Mouse (Mus musculus) embryo, embryonic 11.5 days (tissue): ENCODE results near the gene Khdrbs2.

ENCODE experiments used
- DNase-seq: peaks from one replicate; pipeline ENCODE4 v3.0.0-alpha.2; 2012; ENCODE audit warnings: low read depth, low spot score

Khdrbs2 gene

DNA sequence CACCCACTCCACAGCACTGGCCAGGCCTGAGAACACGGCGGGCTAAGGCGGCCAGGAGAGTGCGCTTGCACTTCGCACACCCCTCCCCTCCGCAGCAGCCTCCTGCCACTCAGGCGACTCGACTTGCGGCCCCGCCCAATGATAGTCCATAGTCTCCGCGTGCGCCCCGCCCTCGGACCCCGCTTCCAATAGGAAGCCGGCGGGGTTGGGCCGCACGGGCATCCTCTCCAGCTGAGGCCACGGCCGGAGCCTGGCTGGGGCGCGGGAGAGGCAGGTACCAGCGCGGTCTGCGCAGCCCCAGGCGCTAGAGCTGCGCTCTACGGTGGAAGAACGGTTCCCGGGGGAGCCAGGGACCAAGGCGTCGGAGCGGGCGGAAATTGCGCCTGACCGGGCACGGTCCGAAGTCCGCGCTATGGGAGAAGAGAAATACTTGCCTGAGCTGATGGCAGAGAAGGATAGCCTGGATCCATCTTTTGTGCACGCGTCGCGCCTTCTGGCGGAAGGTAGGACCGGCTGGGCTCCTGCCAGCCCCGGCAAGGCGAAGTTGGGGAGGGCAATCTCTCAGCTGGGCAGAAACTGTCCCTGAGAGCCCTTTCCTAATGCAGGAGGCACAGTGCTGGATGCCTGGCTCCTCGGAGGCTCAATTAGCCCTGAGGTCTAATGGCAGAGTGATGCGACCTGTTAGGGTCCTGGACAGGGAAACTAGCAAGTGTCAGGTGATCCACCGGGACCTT is at the start of gene Khdrbs2:
TSS of gene Khdrbs2 (plus strand) at position 209 of the 734 bp plus-strand sequence.
- peak; percentile 78 for DNase-seq

DNA sequence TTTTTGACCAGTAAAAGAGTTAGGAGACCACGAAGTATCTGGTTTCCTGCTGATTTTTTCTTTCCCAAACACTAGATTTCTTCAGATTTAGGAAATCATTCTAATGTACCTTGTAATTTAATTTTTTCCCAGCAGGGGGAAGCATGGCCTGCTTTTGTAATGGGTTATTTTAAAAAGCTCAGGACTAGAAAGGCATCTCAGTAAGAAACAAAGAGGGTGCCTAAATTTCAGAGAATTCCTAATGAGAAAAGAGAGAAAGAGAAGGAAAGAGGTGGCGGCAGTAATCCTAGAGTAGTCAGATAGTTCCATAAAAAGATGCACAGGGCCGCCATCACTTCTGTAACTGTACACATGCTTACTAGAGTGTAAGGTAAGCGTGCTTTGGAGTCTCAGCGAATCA is 2.1 kb downstream of the Khdrbs2 start:
- peak; percentile 29 for DNase-seq

DNA sequence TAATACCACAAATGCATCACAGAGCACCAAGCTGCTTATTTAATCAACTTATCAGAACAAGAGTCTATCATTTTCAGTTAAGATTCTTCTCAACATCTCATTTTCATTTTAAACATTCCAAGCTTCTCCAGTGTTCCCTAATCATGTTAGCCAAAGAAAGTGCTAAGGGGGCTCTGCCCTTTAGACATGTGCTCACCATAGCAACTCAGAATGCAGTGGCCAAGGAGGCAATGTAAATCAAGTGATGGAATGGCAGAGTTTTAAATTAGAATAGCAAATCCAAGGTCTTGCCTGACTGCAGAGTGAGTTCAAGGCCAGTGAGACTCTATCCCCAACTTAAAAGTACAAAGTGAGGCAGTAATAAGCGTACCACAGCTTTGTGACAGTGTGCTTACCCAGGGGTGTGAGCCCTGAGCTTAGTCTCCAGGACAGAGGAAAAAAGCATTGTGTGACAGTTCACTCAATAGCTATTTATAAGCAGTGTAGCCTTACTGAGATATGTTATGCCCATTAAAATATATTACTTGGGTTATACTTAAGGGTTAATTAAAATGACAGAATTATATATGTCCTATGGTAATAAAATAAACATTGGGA is 27.2 kb downstream of the Khdrbs2 start:
- no peak for DNase-seq

DNA sequence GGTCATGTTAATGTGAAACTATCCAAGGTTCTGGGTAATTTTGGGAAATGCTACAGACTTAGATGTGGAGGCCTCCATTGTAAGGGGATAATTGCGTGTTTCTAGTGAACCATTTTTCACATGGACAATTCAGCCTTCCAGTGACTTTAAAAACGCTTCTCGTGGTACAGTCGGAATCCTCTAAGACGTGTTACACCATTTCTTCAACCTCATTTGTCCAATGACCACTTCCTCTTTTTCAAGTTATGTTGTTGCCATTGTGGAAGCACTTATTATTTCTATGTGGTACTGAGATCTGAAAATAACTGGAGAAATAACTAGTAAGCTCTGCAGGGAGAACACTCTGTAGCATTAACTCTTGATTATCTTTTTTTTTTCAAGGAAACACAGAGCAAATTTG is 75.9 kb downstream of the Khdrbs2 start:
- no peak for DNase-seq

DNA sequence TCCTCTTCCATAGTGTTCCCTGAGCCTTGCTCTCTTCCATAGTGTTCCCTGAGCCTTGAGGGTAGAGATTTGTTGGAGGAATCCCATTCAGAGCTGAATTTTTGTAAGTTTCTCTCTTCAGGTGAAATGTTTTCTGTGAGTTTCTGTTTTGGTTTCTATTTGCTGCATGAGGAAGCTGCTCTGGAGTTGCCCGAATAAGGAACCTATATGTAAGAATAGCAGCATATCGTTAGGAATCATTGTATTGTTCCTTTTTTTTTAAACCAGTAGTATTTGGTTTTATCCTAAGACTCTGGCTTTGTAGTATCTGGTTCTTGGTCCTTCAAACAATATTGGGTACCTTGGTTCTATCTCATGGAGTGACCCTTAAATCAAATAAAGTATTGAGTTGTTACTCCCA is 77.1 kb downstream of the Khdrbs2 start:
- no peak for DNase-seq

DNA sequence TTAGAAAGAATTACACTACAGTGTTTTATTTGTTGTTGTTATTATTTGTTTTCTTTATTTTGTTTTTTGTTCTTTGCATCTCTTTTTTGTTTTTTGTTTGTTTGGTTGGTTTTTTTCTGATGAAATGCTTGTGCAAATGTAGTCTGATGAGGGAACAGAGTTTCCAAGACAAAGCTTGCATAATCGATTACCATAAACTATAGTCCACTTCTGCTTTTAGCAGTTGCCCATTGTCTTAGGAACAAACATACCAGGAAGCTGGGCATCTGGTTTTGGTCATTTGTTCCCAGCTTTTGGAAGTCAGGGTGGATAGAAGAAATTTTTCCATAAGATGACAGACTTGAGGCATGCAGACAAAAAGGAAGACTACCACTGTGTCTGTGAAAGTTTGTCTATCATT is 77.8 kb downstream of the Khdrbs2 start:
- no peak for DNase-seq

DNA sequence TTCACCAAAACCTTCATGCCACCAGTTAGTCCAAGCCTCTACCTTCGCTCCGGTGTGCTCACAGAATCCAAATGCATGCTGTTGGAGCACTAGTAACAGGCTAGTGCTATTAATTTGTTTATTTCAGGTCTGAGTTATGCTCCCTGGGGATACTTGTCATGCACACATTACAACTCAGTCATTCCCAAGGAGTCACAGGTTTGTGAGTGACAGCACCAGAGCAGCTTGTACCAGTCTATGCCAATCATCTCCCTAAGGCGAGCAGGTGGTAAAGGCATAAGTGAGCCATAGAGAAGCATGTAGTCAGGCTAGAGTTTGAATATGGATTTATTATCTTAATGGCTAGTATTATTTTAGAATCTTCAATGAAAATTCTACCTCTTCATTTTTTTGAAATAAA is 86.4 kb downstream of the Khdrbs2 start:
- no peak for DNase-seq

DNA sequence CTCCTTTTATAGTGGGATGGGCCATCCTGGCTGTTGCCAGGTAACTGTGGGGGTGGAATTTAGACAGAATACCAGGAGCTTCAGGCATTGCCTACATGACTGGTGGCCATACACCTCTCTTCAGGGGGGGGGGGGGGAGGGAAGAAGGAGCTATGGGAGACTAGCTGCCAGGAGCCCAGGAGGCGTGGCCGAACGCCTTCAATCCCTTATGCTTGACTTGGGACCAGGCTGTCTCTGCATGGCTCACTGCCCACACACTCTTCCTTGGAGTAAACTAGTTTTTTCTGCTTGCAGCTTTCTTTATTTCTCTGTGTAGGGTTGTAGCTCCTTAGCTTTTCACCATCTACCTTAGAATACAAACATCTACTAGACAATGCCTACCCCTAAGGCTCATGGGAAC is 98.0 kb downstream of the Khdrbs2 start:
- DNase-seq = no peak

GRCm38 (mm10) chr1:32294702-32295101 is 122.2 kb downstream of the Khdrbs2 start:
- DNase-seq = no peak

GRCm38 (mm10) chr1:32301391-32301790 is 128.9 kb downstream of the Khdrbs2 start:
- no peak for DNase-seq

DNA sequence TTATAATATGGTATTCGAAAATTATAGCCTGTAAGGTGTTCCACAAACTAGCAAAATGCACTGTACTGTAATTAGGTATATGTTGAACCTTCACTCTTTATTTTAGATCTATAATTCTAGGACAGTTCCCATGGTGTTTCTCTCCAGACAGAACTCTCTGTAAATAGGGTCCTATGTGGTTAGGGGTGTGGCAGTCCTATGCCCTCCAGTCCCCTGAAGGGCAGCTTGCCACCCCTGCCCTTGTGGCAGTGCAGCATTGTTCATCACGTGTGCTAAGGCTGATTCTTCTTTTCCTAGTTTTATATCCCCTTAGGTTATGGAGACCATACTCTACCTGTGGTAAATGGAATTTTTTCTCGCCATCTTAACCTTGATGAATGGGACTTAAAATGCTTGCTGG is 136.6 kb downstream of the Khdrbs2 start:
- DNase-seq = no peak

- DNase-seq = no peak
Measured at GRCm38 (mm10) chr1:32309637-32310036, 137.1 kb downstream of the Khdrbs2 start.

DNA sequence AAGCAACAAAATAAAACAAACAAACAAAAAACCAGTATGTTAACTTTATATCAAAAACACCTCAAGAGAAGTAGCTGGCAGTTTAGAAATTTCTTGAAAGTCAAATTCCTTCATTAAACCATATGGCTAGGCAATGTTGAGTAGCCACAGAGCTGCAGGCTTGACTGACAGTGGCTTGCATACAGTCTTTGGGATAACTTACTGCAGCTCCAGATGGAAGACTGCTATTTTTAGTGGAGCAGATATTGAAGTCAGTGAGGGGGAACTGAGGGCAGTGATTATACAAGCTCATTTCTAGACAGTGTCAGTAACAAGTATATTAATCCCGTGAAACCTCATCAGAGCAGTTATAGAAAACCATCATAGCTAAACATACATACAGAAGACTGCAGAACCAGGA is 166.6 kb downstream of the Khdrbs2 start:
- no peak for DNase-seq

- DNase-seq = no peak
Measured at GRCm38 (mm10) chr1:32347538-32347937, 175.0 kb downstream of the Khdrbs2 start.

DNA sequence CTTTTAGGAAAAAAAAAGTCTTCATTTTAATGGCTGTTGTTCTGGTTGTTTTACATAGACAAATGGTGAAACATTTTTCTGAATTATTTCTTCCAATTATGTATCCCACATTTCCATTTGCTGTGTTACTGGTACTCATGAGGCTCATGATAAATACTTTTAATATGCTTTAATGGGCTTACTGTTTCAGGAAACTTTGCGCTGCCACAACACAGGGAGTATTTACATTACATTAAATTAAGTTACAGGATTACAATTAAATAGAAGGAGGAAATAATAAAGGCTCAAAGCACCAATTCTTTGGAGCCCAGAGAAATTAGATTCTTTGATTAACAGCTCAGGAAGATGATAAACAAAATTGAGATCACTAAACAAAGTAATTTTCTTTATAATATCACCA is 179.6 kb downstream of the Khdrbs2 start:
- DNase-seq = no peak

DNA sequence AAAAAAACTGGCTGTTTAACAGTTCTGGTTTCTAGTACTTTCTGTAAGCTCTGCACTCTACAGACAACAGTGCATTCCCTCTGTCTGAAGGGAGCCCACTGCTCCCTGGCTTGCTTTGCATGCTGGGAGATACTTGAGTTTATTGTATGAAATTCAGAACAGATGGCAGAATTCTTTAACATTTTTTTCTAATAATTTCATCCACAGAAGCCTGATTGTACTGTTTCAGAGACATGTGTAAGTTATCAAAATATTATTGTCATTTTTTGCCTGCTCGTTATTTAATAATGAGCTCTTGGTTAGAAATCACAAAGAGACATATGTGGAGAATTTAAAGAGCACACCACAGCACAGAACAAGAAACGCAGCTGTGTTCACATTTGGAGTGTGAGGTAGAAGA is 191.0 kb downstream of the Khdrbs2 start:
- no peak for DNase-seq

GRCm38 (mm10) chr1:32397553-32397952 is 225.0 kb downstream of the Khdrbs2 start:
- no peak for DNase-seq

DNA sequence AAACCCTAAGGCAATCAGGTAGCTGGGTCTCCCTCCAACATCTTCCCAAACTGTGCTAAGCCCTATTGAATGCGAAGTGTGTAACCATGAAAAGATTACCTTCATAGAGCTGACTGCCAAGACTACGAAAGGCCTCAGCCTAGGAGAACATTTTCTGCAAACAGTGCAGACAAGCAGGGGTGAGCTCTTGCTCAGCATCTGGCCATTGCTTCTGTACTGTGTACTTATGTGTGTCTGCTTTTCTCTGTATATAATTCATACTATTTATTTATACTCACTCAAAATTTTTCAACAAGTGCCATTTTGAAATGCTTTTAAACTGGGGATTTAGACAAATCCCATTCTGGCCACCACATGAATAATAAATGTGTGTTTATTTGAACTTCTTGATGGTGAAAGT is 235.1 kb downstream of the Khdrbs2 start:
- DNase-seq = no peak

DNA sequence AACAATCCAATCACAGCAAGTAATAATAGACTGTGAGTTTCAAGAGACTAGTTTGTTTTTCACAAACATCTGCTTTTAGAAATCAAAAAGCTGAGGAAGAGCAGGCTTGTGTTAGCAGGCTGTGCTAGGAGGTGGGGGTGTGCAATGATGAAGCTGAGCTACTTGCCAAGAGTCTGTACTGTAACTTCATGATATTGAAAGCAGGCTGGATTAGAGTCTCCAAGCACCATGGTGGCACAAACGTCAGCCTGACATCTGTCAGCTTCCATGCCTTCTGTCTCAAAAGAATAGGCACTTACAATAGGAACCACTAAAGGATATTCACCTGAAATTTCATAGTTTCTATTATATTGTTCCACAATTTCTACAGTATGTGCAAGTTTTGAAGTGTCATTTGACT is 255.9 kb downstream of the Khdrbs2 start:
- no peak for DNase-seq

DNA sequence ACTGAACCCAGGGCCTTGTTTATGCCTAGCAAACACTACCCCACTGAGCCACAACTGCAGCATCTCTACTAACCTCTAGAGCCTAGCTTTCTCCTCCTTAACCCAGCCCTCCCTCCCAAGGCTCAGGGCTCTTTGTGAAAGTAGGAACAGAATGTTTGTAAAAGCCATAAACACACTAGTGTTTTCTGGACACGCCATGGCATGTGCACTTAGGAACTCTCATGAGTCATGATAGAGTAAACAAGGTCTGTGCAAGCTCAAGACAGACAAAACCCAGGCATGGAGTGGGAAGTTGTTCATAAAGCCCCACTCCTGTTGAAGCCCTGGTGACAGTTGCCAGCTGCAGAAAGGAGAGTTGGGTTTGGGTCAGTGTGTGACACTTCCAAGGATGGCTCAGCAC is 257.0 kb downstream of the Khdrbs2 start:
- DNase-seq = no peak

DNA sequence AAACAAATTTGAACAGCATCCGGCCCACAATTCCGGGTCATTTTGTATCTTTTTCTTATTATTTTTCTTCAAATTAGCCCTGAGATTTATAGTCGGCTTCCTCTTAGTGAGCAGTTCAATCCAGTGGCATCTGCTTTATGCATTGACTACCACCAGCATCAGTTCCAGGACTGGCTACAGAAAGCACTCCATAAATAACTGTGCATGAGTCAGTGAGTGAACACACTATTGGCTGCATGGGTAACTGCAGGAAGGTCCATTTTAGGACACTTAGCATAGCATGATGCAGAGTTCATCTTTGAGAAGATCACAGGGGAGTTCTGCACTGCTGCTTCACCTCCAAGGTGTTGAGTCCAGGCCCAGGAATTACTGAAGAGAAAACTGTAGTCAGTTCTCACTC is 258.0 kb downstream of the Khdrbs2 start:
- DNase-seq = no peak

DNA sequence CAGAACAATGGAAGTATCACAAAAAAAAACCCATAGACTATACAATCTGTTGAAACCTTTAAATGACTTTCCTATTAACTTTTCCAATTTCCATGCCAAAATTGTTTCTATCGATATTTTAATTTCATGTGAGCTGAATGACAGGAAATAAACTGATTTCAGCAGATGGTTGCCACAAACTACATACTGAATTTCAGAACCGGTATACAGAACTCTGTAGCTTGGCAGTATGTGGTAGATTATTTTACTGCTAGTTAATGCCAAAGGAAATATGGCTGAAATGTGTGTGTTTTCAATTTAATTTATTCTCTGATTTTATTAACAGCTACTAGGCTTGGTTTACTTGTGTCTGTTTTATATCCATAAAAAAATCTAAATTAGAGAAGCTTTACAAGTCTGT is 260.6 kb downstream of the Khdrbs2 start:
- DNase-seq = no peak

DNA sequence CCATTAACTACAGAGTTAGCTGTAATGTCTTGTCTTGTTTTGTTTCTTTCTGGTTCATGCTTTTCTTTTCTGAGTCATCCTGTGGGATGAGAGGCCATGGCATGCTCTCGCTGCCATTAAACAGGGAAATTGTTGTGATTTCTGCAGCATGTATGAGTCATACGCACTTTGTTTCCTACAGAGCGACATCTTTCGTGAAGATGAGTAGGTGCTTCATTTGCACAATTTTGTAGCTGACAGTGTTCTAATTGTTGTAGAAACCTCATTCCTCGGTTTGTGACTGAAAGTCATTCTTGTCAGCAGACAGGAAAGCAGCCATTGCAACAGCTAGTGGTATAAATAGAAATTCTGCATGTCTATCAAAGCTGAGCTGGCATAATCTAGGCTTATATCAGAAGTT is 271.4 kb downstream of the Khdrbs2 start:
- DNase-seq = no peak

DNA sequence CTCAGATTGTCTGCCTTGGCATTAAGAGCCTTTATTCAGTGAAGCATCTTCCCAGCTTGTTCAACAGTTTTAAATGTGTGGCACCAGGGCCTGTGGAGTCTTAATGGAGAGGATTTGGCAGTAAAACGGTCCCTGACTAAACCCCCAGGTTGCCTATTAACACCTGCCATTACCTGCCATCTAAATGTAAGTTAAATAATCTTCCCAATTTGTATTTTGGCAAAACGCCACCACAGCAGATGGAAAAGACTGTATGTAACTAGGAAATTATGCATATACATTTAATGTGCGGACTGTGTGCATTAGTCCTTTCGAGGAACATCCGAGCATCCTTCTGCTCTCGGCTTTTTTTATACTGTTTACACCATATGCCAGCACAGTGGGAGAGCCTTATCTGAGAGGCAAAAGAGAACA is 290.6 kb downstream of the Khdrbs2 start:
- DNase-seq = no peak
